In the genomic region with DNA sequence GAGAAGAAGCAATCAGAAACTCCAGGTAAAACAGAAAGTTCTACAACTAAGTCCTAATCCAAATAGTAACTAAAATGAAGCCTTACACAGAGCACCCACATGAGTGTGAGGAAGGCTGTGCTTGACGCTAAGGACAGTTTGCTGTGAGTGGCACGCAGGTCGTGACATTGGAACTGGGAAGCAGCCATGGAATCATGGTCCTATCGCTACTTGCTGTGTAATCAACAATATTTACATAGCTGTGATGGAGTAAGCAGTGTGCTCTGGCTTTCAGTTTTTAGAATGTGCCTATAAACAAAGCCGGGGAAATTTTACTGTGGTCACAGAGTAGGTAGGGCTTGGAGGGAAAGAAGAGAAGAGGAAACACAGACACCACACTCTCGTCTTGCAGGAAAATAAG, we compare ENCODE assay signal across 11 mouse cellular contexts.
"Had no signal": no experiment of that assay in that cellular context is flagged by ENCODE, and none has a peak within 500 bp of the region (broad histone marks: within the 10 kb centered on the region; RNA-seq: fewer than 3 reads in every experiment).

No protein-coding gene starts in this region.

- H3K27me3 ChIP-seq: midbrain, embryonic 12.5 days had no signal

- H3K27ac ChIP-seq: limb, embryonic 10.5 days; liver, embryonic 14.5 days; midbrain, embryonic 12.5 days had no signal

- H3K4me3 ChIP-seq: limb, embryonic 10.5 days; midbrain, embryonic 12.5 days had no signal

- H3K36me3 ChIP-seq: limb, embryonic 10.5 days; midbrain, embryonic 12.5 days had no signal

- H3K9me3 ChIP-seq: limb, embryonic 10.5 days; midbrain, embryonic 12.5 days had no signal

- H3K4me1 ChIP-seq: limb, embryonic 10.5 days; midbrain, embryonic 12.5 days had no signal

- DNase-seq: kidney, adult 8-10 months; kidney, postnatal 25 days; lung, adult 2 months; lung, postnatal 36 days; right cerebral cortex, postnatal 25 days; thymus, postnatal 36 days had no signal

- ATAC-seq: intestine, postnatal 0 days; lung, postnatal 0 days had no signal
